Mouse (Mus musculus): ENCODE measurements around the gene Gm49661.

Gm49661 gene

DNA sequence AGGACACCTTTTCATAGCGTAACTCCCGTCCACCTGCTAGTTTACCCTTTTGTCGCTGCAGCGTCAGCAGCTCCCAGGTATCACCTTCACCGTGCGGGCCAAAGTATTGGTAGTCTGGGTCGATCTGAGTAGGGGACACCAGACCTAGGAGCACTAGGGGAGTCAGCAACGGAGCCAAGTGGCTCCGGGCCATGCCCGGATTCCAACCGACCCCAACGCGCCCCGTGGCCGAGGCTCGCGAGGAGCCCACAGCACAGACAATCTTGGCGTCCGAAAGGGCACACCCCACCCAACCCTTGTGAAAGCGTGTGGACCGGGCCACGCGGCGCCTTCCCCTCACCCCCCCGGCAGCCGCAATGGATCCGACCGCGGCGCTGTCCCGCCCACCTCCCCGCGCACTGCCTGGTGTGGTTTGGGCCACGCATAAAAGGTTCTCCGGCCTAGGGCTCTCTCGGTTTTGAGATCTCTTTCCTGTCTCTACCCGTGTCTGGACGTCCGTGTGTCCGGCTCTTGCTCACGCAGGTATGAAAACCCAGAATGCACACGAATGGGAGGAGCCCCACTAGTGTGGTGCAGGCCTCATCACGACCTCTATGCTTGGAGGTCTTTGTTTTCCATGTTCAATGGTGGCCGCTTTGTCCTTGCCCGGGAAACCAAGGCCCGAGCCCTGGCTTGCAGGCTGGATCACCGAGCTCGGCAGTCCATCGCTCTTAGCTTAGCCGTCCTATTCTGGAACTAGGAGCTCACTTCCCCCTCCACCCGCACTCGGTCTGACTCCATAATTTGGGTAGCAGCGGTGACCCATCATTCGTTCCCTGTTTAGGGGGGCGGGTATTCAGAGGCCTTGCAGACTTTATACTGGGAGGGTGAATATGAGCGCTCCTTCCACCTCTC, at the start of gene Gm49661, which contains the start of the genes Prdx2 and Rnaseh2a:
Gm49661 (minus strand) TSS at position 193 of the 894 bp plus-strand sequence.
Prdx2 (plus strand) TSS at position 347 of the 894 bp plus-strand sequence.
Rnaseh2a (minus strand) TSS at position 527 of the 894 bp plus-strand sequence.
- in situ Hi-C loops (cut with MseI, MboI), result no loop called here

DNA sequence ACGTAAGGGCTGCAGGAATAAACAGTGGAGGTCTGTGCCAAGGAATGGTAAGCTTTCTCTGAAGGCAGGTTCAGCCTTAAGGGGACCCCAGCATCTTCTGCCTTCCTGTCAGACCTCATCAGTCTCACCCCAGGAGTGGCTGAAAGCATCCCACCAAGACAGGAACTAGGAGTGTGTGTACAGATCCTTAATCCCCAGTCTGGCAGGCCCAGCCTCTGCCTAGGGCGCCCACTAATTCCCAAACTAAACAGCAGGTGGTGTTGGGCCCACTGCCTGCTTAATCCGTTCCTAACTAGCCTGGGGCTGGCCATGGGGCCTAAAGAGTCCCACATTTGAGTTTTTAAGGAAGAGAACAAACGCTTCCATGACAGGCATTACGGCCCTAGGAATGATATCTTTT, 48.0 kb upstream of the Gm49661 start:
- in situ Hi-C loops (cut with MseI, MboI), result no loop called here

DNA sequence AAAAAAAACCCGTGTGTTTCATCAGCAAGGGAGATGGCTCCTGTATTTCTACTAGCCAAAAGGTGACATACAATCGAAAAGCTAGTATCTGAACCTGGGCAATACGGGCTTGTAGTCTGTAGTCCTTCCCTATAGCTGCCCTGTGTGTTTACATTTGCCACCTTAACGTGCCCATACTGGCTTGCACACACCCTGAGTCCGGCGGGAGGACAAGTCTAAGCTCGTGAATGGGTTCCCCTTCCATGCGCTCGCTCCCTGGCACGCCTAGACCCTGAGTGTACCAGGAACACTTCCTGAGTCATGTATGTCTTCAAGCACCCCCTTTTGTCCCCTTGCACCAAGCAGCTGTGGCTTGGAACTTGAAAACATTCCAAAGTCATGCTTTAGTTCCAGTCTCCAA, 47.5 kb upstream of the Gm49661 start:
- in situ Hi-C loops (cut with MseI, MboI), result no loop called here

DNA sequence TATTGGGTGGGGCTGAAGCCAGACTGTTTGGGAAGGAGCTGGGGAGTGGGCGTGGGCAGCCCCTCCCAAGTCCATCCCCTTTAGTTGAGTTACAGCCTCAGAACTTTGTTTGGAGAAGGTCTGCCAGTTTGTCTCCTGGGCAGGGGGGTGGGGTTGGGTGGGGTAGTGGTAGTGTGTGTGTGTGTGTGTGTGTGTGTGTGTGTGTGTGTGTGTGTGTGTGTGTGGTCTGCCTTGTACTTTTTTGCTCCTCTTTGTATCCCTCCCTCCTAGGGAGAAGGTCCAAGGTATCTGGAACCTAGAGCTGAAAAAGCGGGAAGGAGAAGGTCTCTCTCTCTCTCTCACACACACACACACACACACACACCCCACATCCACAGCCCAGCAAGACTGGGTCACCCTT, 45.2 kb upstream of the Gm49661 start, which contains the start of gene Best2:
Best2 (minus strand) TSS at position 101 of the 400 bp plus-strand sequence.
- in situ Hi-C loops (cut with MseI, MboI), result no loop called here

DNA sequence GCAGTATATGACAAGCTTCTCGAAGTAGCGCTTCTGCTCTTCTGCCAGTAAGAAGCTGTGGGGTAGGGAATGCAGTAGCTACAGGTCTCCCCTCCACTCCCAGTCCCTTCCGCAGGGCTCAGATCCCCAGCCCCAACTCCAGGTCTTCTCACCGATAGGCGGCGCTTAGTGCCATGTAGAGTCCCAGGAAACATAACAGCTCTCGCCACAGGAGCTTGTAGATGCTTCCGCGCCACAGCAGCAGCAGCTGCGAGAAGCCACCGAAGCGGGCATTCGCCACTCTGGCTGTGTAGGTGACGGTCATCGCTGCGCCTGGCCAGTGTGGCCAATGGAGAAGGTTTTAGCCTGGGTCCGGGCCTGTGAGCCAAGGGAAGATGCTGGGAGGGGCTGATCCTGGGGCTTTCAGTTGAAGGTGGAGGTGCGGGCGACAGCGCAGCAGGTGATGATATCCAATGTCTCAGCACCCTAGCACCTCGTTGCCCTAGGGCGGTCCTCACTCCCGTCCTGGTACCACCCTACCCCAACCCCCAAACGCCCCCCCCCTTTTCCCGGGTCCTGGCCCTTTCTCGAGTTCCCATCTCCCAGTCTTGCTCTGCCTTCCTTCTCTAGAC, 44.1 kb upstream of the Gm49661 start:
- in situ Hi-C loops (cut with MseI, MboI), result no loop called here

DNA sequence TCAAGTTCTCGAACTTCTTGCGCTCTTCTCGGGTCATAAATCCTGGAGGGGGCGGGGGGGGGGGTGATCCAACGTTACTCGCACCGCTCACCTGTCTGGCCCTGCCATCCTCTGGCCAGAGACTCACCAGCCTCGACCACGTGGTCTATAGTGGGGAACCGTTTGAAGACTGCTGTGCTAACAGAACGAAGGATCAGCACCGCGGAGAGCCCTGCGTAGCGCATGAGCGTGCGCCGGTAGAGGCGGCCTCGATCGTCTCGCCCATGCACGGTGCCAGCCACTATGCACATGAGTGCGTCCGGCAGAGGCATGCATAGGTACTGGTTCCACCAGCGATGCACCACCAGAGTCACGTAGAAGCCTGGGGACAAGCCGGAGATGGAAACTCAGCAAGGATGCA, 42.0 kb upstream of the Gm49661 start:
- in situ Hi-C loops (cut with MseI, MboI), result no loop called here

DNA sequence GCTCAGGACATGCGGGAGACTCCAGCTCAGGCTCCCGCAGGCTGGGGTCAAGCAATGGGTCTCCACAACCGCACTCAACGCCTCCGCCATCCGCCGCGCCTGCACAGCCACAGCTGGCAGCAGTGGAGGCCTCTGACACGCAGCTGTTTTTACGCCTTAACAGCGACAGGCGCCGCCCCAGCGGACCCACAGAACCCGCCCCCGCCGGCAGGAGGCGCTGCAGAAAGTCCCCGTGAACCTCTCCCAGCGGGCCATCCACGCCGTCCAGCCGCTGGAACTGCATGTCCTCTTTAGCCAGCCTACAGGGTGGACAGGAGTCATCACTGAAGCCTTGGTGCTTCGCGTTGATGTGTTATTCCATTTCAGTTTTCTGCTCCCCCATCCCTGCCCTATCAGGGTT, 38.5 kb upstream of the Gm49661 start:
- in situ Hi-C loops (cut with MseI, MboI), result no loop called here

DNA sequence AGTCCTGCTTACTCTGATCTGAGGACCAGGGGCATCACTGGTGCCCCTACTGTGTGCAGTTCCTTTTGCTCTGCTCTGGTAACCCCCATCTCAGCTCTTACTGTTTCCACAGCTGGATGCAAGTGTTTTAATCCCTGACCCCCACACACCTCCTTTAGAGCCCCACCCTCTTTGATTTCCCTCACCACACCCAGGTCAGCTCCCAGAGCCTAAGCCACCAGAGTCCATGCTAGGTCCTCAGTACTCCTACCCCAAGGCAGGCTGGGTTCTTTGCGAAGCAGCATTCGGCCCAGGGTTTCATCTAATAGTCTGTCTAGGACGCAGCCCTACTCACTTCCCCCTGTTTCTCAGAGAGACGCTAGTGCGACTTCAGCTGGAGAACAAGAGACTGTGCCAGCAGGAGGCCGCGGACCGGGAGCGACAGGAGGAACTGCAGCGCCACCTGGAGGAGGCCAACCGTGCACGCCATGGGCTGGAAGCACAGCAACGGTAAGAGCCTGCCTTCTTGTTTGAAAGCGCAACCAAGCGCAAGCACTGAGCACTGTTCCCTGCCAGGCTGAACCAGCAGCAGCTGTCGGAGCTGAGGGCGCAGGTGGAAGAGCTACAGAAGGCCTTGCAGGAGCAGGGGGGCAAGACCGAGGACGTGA, 28.5 kb upstream of the Gm49661 start:
- in situ Hi-C loops (cut with MseI, MboI), result no loop called here

DNA sequence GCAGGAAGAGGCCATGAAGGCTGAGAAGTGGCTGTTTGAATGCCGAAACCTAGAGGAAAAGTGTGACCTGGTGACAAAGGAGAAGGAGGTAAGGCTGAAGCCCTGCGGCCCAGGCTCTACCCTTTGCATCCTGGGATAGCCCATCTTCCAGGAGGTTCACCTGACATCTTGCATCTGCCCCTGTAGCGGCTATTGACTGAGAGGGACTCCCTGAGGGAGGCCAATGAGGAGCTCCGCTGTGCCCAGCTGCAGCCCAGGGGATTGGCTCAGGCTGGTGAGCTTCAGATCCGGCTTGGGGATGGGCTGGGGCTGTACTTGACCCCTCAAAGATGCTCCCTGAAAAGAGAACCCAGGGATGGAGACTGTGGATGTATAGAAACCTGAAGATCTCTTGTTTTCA, 27.7 kb upstream of the Gm49661 start:
- in situ Hi-C loops (cut with MseI, MboI), result no loop called here

DNA sequence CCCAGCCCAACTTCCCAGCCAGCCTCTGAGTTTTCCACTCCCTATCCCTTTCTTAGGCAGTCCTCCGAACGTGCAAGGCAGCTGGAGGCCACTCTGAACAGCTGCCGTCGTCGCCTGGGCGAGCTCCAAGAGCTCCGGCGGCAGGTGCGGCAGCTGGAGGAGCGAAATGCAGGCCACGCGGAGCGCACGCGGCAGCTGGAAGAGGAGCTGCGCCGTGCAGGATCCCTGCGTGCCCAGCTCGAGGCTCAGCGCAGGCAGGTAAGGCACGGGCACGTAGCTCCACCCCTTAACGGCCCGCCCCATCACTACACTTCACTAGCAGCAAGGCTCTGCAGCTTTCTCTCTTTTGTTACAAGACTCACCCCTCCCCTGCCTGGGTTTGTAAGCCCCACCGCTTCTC, 26.4 kb upstream of the Gm49661 start:
- in situ Hi-C loops (cut with MseI, MboI), result no loop called here

DNA sequence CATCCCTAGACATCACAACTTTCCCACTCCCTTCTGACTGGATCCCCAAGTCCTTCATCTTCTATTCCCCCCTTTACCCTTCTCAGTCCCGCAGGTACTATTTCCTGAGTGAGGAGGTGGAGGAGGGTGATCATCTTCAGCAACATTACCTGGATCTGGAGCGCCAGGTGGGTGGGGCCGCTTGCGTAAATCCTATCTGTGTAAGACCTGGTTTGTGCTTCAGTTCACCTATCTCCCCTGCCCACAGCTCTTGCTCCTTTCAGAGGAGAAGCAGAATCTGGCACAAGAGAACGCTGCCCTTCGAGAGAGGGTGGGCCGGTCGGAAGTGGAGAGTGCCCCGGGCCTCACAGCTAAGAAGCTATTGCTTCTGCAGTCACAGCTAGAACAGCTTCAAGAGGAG, 25.1 kb upstream of the Gm49661 start:
- in situ Hi-C loops (cut with MseI, MboI), result no loop called here

DNA sequence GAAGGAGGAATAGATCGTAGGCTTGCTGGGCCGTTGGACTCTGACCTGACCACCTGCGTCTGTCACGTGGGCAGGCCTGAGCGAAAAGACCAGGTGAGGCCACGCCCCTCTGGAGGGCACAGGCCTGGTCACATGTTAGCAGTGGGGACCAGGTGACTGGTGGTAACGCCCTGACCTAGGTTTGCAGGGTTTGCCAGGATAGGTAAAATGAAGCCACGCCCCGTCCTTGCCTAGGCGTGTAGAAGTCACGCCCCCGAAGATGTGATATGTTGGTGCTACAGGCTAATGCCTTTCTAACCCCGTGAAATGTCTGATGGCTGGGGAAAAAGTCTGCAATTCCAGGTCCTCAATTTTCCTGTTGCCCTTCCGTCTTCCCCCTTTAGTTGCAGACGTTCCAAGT, 21.6 kb upstream of the Gm49661 start:
- in situ Hi-C loops (cut with MseI, MboI), result no loop called here

DNA sequence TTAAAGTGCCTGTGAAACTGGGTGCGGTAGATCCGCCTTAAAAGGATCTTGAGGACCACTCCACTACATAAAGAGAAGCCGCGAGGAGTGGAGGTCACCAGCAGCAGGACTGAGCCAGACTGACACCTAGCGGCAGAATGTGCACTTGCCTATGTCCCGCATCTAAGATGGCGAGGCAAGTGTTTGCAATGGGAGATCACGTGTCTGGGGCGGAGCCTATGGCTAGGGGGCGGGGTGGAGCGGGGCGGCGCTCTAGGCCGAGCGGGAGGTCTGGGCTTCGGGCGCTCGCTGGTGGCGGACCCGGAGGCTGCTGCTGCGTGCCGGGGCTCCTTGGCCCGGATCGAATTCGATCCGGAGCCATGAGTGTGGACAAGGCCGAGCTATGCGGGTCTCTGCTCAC, 21.1 kb upstream of the Gm49661 start, which contains the start of gene Hook2:
Hook2 (plus strand) TSS at position 255 of the 400 bp plus-strand sequence.
- in situ Hi-C loops (cut with MseI, MboI), result no loop called here

DNA sequence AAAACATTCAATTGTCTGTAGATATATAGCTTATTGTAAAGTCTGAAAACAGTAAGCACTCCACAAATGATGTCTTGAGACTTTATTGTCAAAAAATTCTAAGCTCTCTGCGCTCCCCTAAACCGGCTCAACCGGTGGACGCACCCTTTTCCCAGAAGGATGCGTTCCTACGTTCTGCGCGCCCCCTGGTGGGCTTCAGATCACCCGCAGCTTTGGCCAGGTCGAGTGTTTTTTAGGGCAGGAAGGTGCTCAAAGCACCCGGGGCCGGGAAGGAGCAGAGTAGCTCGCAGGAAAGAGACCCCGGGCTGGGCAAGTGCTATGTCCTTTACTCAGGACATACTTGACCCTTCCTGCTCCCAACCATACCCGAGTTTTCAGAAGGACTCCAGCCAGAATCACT, 20.6 kb upstream of the Gm49661 start:
- in situ Hi-C loops (cut with MseI, MboI), result no loop called here

DNA sequence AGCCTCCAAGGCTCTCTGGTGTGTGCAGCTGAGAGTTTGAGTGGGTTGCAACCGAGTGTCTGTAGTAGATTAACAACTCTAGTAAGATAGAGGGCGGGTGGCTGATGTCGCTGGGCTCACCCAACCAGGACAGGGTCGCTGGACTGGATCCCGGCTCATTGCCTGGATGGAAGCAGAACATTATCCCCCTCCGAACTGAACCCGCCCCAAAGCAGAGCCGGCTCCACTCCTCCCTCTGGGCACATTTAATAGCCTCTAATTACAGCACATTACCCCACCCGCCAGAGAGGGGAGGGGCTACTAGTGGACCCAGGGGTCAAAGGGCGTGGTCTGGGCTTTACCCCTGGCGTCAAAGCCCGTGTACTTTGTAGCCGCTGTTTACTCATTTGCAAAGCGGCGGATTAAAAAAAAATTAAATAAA, 20.1 kb upstream of the Gm49661 start:
- in situ Hi-C loops (cut with MseI, MboI), result no loop called here

DNA sequence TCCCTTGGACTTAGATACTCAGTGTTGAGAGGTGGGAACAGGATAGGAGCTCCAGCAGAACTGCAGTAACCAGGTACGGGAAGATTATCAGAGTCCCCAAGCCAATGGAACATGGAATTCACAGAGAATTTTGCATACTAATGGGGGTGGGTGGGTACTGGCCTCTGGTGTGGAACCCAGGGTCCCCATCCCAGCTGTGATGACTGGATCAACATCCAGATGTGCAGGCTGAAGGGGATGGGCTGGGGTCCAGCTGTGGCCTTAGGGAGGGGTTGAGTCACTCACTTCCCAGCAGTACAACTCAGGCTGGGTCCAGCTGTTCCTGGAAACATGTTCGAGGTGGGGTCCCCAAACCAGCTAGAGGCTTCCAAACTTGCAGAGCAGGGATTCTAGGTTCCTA, 18.7 kb upstream of the Gm49661 start:
- in situ Hi-C loops (cut with MseI, MboI), result no loop called here

DNA sequence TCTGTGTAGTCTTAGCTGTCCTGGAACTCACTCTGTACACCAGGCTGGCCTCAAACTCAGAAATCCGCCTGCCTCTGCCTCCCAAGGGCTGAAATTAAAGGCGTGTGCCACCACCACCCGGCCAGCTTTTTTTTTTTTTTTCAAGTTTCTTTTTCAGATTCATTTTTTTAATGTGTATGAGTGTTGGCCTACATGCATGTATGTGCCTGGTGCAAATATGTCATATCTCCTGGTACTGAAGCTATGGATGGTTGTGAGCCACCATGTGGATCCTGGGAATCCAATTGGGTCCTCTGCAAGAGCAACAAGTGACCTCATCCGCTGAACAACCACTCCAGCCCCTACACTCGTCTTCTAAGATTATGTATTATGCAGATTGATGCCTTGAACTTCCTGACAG, 18.2 kb upstream of the Gm49661 start:
- in situ Hi-C loops (cut with MseI, MboI), result no loop called here

DNA sequence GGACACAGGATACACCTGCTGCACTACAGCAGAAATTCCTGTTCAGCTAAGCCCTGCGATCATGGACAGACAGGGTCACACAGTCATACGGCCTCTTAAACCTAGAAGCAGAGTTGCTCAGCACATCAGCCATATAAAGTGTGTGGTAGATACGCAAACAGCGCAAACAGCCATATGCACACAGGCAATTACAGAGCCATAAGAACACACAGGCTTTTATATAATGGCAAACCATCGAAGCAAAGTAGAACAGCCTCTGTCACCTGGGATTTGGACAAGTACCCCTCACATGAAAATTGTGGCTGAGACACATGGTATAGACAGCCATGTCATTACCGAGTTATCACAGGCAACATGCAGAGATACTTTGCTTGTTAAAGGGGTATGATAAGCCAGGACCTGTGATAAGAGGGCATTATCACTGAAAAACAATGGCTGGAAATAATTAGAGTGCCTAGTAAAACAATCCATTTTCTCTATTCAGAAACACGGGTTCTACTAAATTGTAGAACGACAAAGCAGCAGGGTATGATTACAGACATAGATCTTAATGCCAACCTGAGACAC, 17.2 kb upstream of the Gm49661 start:
- in situ Hi-C loops (cut with MseI, MboI), result no loop called here

DNA sequence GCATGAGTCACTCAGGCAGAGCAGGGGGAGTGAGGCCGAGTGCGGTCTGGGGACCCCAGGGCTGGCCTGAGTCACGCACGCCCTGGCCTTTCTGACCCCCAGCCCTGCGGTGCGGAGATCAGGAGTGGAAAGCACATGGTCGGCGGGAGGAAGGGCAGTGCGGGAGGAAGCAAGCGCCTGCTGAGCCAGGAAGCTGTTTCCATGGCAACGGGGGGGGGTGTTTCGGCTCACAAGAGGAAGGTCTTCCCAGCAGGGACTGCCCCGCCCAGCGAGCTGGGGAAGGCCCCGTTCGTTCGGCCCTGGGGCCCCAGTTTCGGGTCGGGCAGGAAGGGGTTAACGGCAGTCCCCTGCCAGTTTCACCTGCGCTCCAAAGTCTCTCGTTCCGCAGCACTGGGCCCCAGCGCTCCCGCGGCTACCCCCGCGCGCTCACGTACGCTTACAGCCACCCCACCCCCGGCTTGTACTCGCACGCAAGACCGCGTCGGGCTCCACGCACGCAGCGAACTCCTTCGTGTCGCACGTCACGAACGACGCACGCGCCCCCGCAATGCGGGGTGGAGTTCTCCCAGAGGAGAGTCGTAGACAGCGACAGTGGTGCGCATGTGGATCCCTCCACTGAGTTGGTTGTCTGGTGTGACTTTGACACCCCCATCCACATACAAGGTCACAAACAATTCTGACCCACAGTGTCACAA, 16.6 kb upstream of the Gm49661 start:
- in situ Hi-C loops (cut with MseI, MboI), result no loop called here

DNA sequence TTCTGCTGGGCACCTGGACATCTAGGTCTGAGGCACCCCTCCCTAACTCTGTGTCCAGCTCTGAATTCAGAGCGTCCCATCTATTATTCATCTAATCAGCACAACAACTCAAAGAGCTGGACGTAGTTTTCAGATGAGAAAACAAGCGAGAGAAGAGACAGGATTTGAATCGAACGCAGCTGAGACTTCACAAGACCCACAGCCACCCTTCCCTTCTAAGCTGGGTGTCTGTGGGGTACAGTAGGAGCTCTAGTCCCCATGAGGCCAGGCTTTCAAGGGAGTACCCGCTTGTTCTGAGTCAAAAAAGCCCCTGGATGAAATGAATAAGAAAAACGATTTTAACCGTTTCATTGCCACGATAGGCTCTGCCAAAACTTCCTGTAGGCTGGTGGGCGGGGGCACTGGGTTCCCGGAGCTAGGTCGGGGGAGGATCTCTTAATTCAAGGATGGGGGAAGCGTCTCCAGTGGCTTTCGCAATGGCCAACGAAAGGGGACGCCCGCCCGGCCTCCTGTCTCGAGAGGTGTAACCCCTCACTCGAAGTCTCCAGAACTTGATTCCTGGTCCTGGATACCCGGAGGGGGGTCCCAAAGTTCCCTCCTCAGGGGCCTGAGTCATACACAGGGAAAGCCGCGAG, 15.9 kb upstream of the Gm49661 start:
- in situ Hi-C loops (cut with MseI, MboI), result no loop called here

Measured in mouse trophoblast stem cell (cell line).